Mouse (Mus musculus) bone marrow, adult 2 months (tissue): ENCODE data around the gene Ippk.

Experiments
- CTCF ChIP-seq: fragments of 200-500 bp; IDR thresholded peaks from 2 replicates; pipeline ENCODE4 v1.5.1; 2011; ENCODE audit warnings: low read length, control low read depth; ENCODE audit not compliant: control insufficient read depth, insufficient read depth
- POLR2A ChIP-seq: fragments of 200-500 bp; IDR thresholded peaks from 2 replicates; pipeline ENCODE4 v1.6.1; 2011; ENCODE audit warnings: low read depth, mild to moderate bottlenecking, control low read depth, low read length, borderline replicate concordance; ENCODE audit not compliant: control insufficient read depth

GRCm38 (mm10) chr13:49444451-49444850, 23.4 kb downstream of the Ippk start:
- TF ChIP-seq CTCF (no peak), POLR2A (no peak)
